Mouse (Mus musculus): ENCODE results near the gene Thra. TPM values are rescaled to one million over a fixed set of nuclear protein-coding genes. Genes with fewer than 3 reads are reported as not detected.

Gene Thra
- total and polyA plus RNA-seq, 3 experiments = 1.1 to 3.9 (median 3.8) TPM

GRCm38 (mm10) chr11:98774582-98775347 lies 34.3 kb downstream of the Thra start, which contains the start of gene Nr1d1:
TSS of gene Nr1d1 (minus strand) at chr11:98775333.
- Histone ChIP-seq H3K9me3 (replicated peaks; ENCODE audit: low read length) (no peaks in the 10 kb centered on the region), H3K4me3 (replicated peaks in 1 of 3; ENCODE audit: low read depth in 2 of 3, low read length in 2 of 3, poor library complexity in 1 of 3) (peak within 1 kb of the TSS; percentile 4 to 32 (median 27)), H3K27ac (ENCODE audit: insufficient read depth, low read depth) (no peak within 1 kb of the TSS), H3K27me3 (replicated peaks) (peaks cover 17% of the 10 kb centered on the region), H3K4me1 (ENCODE audit: control insufficient read depth in 1 of 2, insufficient read depth in 2 of 2) (peaks cover 34 to 58% of the 10 kb centered on the region in 2 experiments), H3K36me3 (replicated peaks in 1 of 2; ENCODE audit: control insufficient read depth in 1 of 2, insufficient read depth in 1 of 2, low read length in 1 of 2) (peaks cover 0 to 6% of the 10 kb centered on the region in 2 experiments), H3K79me2 (replicated peaks; ENCODE audit: control insufficient read depth, extremely low read depth, insufficient read depth, poor library complexity, severe bottlenecking) (no peaks in the 10 kb centered on the region), H3K4me2 (ENCODE audit: insufficient read depth, low read depth, poor library complexity, severe bottlenecking) (peak within 1 kb of the TSS; percentile 87), H3K9ac (ENCODE audit: insufficient read depth, low read depth) (no peak within 1 kb of the TSS)
- in situ Hi-C loops (cut with MboI; ENCODE audit: low pct_ligation_motif_present, low pct_unique_long_range_greater_than_20kb, low sequenced_read_pairs) (no loop called here), dilution Hi-C loops (cut with MboI; ENCODE audit: extremely low pct_ligation_motif_present, extremely low pct_unique_long_range_greater_than_20kb, low sequenced_read_pairs) (no loop called here)
- TF ChIP-seq SMC3 (IDR thresholded peaks at IDR 0.05; ENCODE audit: low read depth, low read length) (no peak), ZKSCAN1 (IDR thresholded peaks at IDR 0.05; ENCODE audit: borderline replicate concordance, low read depth, low read length) (no peak), POLR2AphosphoS2 (IDR thresholded peaks at IDR 0.05; ENCODE audit: low read depth, low read length) (no peak), GABPA (IDR thresholded peaks at IDR 0.05; ENCODE audit: insufficient replicate concordance, low read depth, low read length) (no peak), JUND (conservative IDR thresholded peaks at IDR 0.05; ENCODE audit: low read depth, low read length) (no peak), TCF12 (IDR thresholded peaks at IDR 0.05; ENCODE audit: low read depth, low read length) (0 out of 2 replicates have a peak, but pooled peaks have one; percentile 16), EP300 (IDR thresholded peaks at IDR 0.05; ENCODE audit: low read length) (0 out of 2 replicates have a peak, but pooled peaks have one; percentile 25), USF2 (conservative IDR thresholded peaks at IDR 0.05; ENCODE audit: low read depth, low read length) (peak; percentile 22; the same call in 1 of the 2 replicates), MAFK (IDR thresholded peaks at IDR 0.05; ENCODE audit: insufficient replicate concordance, low read length) (0 out of 2 replicates have a peak, but pooled peaks have one; percentile 9), MEF2A (IDR thresholded peaks at IDR 0.05; ENCODE audit: borderline replicate concordance, low read depth, low read length) (no peak), CHD2 (IDR thresholded peaks at IDR 0.05; ENCODE audit: low read length) (no peak), JUN (IDR thresholded peaks at IDR 0.05; ENCODE audit: insufficient read depth, low read depth, low read length) (no peak), CTCF (conservative IDR thresholded peaks at IDR 0.05 in 1 of 2, IDR thresholded peaks at IDR 0.05 in 1 of 2; ENCODE audit: low read depth in 2 of 2, low read length in 2 of 2) (no peak)
- no peak for DNase-seq (ENCODE audit: extremely low read depth)

- Histone ChIP-seq H3K27me3 (replicated peaks) (peaks cover 19% of the 10 kb centered on the region), H3K79me2 (replicated peaks; ENCODE audit: control insufficient read depth, extremely low read depth, insufficient read depth, poor library complexity, severe bottlenecking) (no peaks in the 10 kb centered on the region), H3K9me3 (replicated peaks; ENCODE audit: low read length) (no peaks in the 10 kb centered on the region), H3K27ac (ENCODE audit: insufficient read depth, low read depth) (no peak overlapping the region), H3K4me3 (replicated peaks in 1 of 3; ENCODE audit: low read depth in 2 of 3, low read length in 2 of 3, poor library complexity in 1 of 3) (peak overlapping the region; percentile 4 to 32 (median 27)), H3K4me1 (ENCODE audit: control insufficient read depth in 1 of 2, insufficient read depth in 2 of 2) (peaks cover 29 to 61% of the 10 kb centered on the region in 2 experiments), H3K4me2 (ENCODE audit: insufficient read depth, low read depth, poor library complexity, severe bottlenecking) (peak overlapping the region; percentile 87), H3K9ac (ENCODE audit: insufficient read depth, low read depth) (no peak overlapping the region), H3K36me3 (replicated peaks in 1 of 2; ENCODE audit: control insufficient read depth in 1 of 2, insufficient read depth in 1 of 2, low read length in 1 of 2) (peaks cover 0 to under 1% of the 10 kb centered on the region in 2 experiments)
- dilution Hi-C loops (cut with MboI; ENCODE audit: extremely low pct_ligation_motif_present, extremely low pct_unique_long_range_greater_than_20kb, low sequenced_read_pairs) = no loop called here
- peak; percentile 90 for DNase-seq (ENCODE audit: extremely low read depth)
- in situ Hi-C loops (cut with MboI; ENCODE audit: low pct_ligation_motif_present, low pct_unique_long_range_greater_than_20kb, low sequenced_read_pairs) = no loop called here
- no peak for TF ChIP-seq MAFK (IDR thresholded peaks at IDR 0.05; ENCODE audit: insufficient replicate concordance, low read length)
- peak; percentile 97 for TF ChIP-seq MAX (IDR thresholded peaks at IDR 0.05; ENCODE audit: low read length)
- TF ChIP-seq PAX5 (IDR thresholded peaks at IDR 0.05; ENCODE audit: low read length) = no peak
- TF ChIP-seq ZKSCAN1 (IDR thresholded peaks at IDR 0.05; ENCODE audit: borderline replicate concordance, low read depth, low read length) = no peak
- peak; percentile 9; the same call in 1 of the 2 replicates for TF ChIP-seq GABPA (IDR thresholded peaks at IDR 0.05; ENCODE audit: insufficient replicate concordance, low read depth, low read length)
- TF ChIP-seq ZC3H11A (IDR thresholded peaks at IDR 0.05; ENCODE audit: low read depth, low read length) = no peak
- TF ChIP-seq ELF1 (IDR thresholded peaks at IDR 0.05; ENCODE audit: low read depth, low read length) = peak; percentile 59; the same call in 1 of the 2 replicates
- peak; percentile 94; the same call in 1 of the 2 replicates for TF ChIP-seq MXI1 (IDR thresholded peaks at IDR 0.05; ENCODE audit: low read depth, low read length)
- no peak for TF ChIP-seq IRF4 (IDR thresholded peaks at IDR 0.05; ENCODE audit: low read depth, low read length)
- no peak for TF ChIP-seq CTCF (conservative IDR thresholded peaks at IDR 0.05 in 1 of 2, IDR thresholded peaks at IDR 0.05 in 1 of 2; ENCODE audit: low read depth in 2 of 2, low read length in 2 of 2)
- no peak for TF ChIP-seq MAZ (IDR thresholded peaks at IDR 0.05; ENCODE audit: low read depth, low read length)
- TF ChIP-seq MEF2A (IDR thresholded peaks at IDR 0.05; ENCODE audit: borderline replicate concordance, low read depth, low read length) = no peak
- no peak; the same call in 1 of the 2 replicates for TF ChIP-seq EP300 (IDR thresholded peaks at IDR 0.05; ENCODE audit: low read length)
- TF ChIP-seq E2F4 (IDR thresholded peaks at IDR 0.05; ENCODE audit: insufficient replicate concordance, low read depth, low read length) = no peak
- TF ChIP-seq POLR2AphosphoS2 (IDR thresholded peaks at IDR 0.05; ENCODE audit: low read depth, low read length) = no peak
- peak; percentile 77; the same call in 1 of the 2 replicates for TF ChIP-seq KAT2A (IDR thresholded peaks at IDR 0.05; ENCODE audit: insufficient replicate concordance, low read length)
- TF ChIP-seq TBP (conservative IDR thresholded peaks at IDR 0.05; ENCODE audit: low read depth, low read length) = no peak
- peak; percentile 86 for TF ChIP-seq BHLHE40 (IDR thresholded peaks at IDR 0.05; ENCODE audit: low read depth, low read length)
- TF ChIP-seq SIN3A (IDR thresholded peaks at IDR 0.05; ENCODE audit: low read length) = peak; percentile 82; the same call in 1 of the 2 replicates
- TF ChIP-seq UBTF (IDR thresholded peaks at IDR 0.05; ENCODE audit: low read depth, low read length) = no peak
- TF ChIP-seq RCOR1 (conservative IDR thresholded peaks at IDR 0.05; ENCODE audit: low read depth, low read length) = no peak
Observed at GRCm38 (mm10) chr11:98775348-98776051, 35.1 kb downstream of the Thra start.
